Mouse (Mus musculus) liver, postnatal 0 days (tissue): ENCODE measurements around the gene Atox1. TPM values are rescaled to one million over a fixed set of nuclear protein-coding genes. Genes with fewer than 3 reads are reported as not detected.

Source experiments
- ATAC-seq: fragments of 200-750 bp; cut with Nextera tagmentation; 2 replicates; pipeline ENCODE4 v1.8.0; 2017; ENCODE audit warnings: mild to moderate bottlenecking, moderate library complexity
- DNase-seq: peaks from one replicate; pipeline ENCODE4 v3.0.0-alpha.2; 2016
- H3K27ac ChIP-seq: fragments of 300-500 bp; sonication (generic); 2 replicates; pipeline ENCODE4 v1.5.1; 2014; ENCODE audit warnings: antibody characterized with exemption, moderate library complexity, mild to moderate bottlenecking, low read depth
- H3K27me3 ChIP-seq: fragments of 300-500 bp; sonication (generic); 2 replicates; pipeline ENCODE4 v1.6.1; 2014; ENCODE audit warnings: low read length, control low read depth, mixed read lengths; ENCODE audit not compliant: insufficient read depth
- H3K36me3 ChIP-seq: fragments of 300-500 bp; sonication (generic); replicated peaks from 2 replicates; pipeline ENCODE4 v1.6.1; 2014; ENCODE audit warnings: mild to moderate bottlenecking, control low read depth, low read length, moderate library complexity, mixed read lengths; ENCODE audit not compliant: insufficient read depth
- H3K4me1 ChIP-seq: fragments of 300-500 bp; sonication (generic); 2 replicates; pipeline ENCODE4 v1.6.1; 2014; ENCODE audit warnings: antibody characterized with exemption, mild to moderate bottlenecking, control low read depth; ENCODE audit not compliant: insufficient read depth
- H3K4me2 ChIP-seq: fragments of 300-500 bp; sonication (generic); 2 replicates; pipeline ENCODE4 v1.6.1; 2014; ENCODE audit warnings: low read depth, mild to moderate bottlenecking, low read length, moderate library complexity, mixed read lengths
- H3K4me3 ChIP-seq: fragments of 300-500 bp; sonication (generic); 2 replicates; pipeline ENCODE4 v1.5.1; 2014; ENCODE audit warnings: low read depth, low read length
- H3K9ac ChIP-seq: fragments of 300-500 bp; sonication (generic); replicated peaks from 2 replicates; pipeline ENCODE4 v1.6.1; 2014; ENCODE audit warnings: mild to moderate bottlenecking, moderate library complexity
- H3K9me3 ChIP-seq: fragments of 300-500 bp; sonication (generic); 2 replicates; pipeline ENCODE4 v1.6.1; 2016; ENCODE audit warnings: mild to moderate bottlenecking, control low read depth, low read length, mixed read lengths
- CTCF ChIP-seq: sonication (generic); IDR thresholded peaks from 2 replicates; pipeline ENCODE4 v1.5.1; 2016; ENCODE audit warnings: antibody characterized with exemption, low read depth
- EP300 ChIP-seq: IDR thresholded peaks from 2 replicates; pipeline ENCODE4 v1.6.1; 2016; ENCODE audit warnings: antibody characterized with exemption, low read depth, mild to moderate bottlenecking
- WGBS: fragments of 180-500 bp; shearing (Covaris S2); extraction: QIAGEN DNeasy Blood & Tissue Kit; methylation state at CpG from one replicate; pipeline ENCODE4 v1.1.7; 2014; ENCODE audit not compliant: insufficient replicate concordance; 5-methylcytosine and 5-hydroxymethylcytosine counted together
- polyA plus RNA-seq: library from polyadenylated mRNA; unstranded; fragments of >200 nt; fragmentation: Nextera tagmentation; extraction: Ambion mirVana; gene quantifications from 2 replicates; pipeline ENCODE4 v1.2.1, GENCODE M21; 2015

Atox1 gene
- polyA plus RNA-seq, 1 experiment from 2014 or later: 271 TPM

GRCm38 (mm10) chr11:55485443-55485842, 24.4 kb upstream of the Atox1 start:
- Histone ChIP-seq H3K9me3 (no peaks in the 10 kb centered on the region), H3K9ac (no peak overlapping the region), H3K4me3 (no peak overlapping the region), H3K4me2 (no peak overlapping the region), H3K36me3 (peaks cover 46% of the 10 kb centered on the region), H3K27ac (no peak overlapping the region), H3K4me1 (no peaks in the 10 kb centered on the region), H3K27me3 (no peaks in the 10 kb centered on the region)
- TF ChIP-seq EP300: no peak
- no peak for TF ChIP-seq CTCF
- no peak for ATAC-seq
- 93% methylated on average over 7 of the region's 7 CpGs for WGBS
- no peak for DNase-seq

- H3K4me2 ChIP-seq: 0 out of 2 replicates have a peak overlapping the region, but pooled peaks have one; percentile 14
- no peak for DNase-seq
- WGBS: 37% methylated on average over 3 of the region's 3 CpGs
- no peak for TF ChIP-seq CTCF
- H3K9ac ChIP-seq: no peak overlapping the region
- ATAC-seq: no peak
- no peaks in the 10 kb centered on the region for H3K9me3 ChIP-seq
- peaks cover 2% of the 10 kb centered on the region; the same call in 1 of the 2 replicates for H3K36me3 ChIP-seq
- peaks cover 27% of the 10 kb centered on the region for H3K4me1 ChIP-seq
- H3K27ac ChIP-seq: no peak overlapping the region
- H3K4me3 ChIP-seq: no peak overlapping the region
- no peaks in the 10 kb centered on the region for H3K27me3 ChIP-seq
Measured at GRCm38 (mm10) chr11:55473219-55473618, 12.2 kb upstream of the Atox1 start.

GRCm38 (mm10) chr11:55471467-55471866, 10.4 kb upstream of the Atox1 start:
- Histone ChIP-seq H3K4me2 (peak overlapping the region; percentile 94), H3K27ac (no peak overlapping the region), H3K4me3 (peak overlapping the region; percentile 81; the same call in 1 of the 2 replicates), H3K9me3 (no peaks in the 10 kb centered on the region), H3K27me3 (no peaks in the 10 kb centered on the region), H3K36me3 (peaks cover 2% of the 10 kb centered on the region; the same call in 1 of the 2 replicates), H3K9ac (peak overlapping the region; percentile 81), H3K4me1 (peaks cover 30% of the 10 kb centered on the region)
- ATAC-seq: no peak
- TF ChIP-seq EP300 (no peak), CTCF (no peak)
- WGBS: 64% methylated on average over 7 of the region's 7 CpGs
- DNase-seq: no peak

- DNase-seq (no peak), ATAC-seq (no peak)
- H3K9me3 ChIP-seq: no peaks in the 10 kb centered on the region
- H3K4me1 ChIP-seq: peaks cover 29% of the 10 kb centered on the region
- peak overlapping the region; percentile 94 for H3K4me2 ChIP-seq
- peak overlapping the region; percentile 81 for H3K9ac ChIP-seq
- H3K27ac ChIP-seq: no peak overlapping the region
- H3K27me3 ChIP-seq: no peaks in the 10 kb centered on the region
- 15% methylated on average over 8 of the region's 8 CpGs for WGBS
- TF ChIP-seq CTCF (no peak), EP300 (no peak)
- peak overlapping the region; percentile 81 for H3K4me3 ChIP-seq
- H3K36me3 ChIP-seq: no peaks in the 10 kb centered on the region; the same call in 1 of the 2 replicates
Measured at GRCm38 (mm10) chr11:55470761-55471160, 9.7 kb upstream of the Atox1 start.

GRCm38 (mm10) chr11:55469923-55470691, 9.1 kb upstream of the Atox1 start:
- TF ChIP-seq EP300 (no peak), CTCF (no peak)
- DNase-seq: peak; percentile 40
- Histone ChIP-seq H3K9me3 (no peaks in the 10 kb centered on the region), H3K4me2 (peak overlapping the region; percentile 94), H3K9ac (peak overlapping the region; percentile 81), H3K36me3 (no peaks in the 10 kb centered on the region), H3K4me1 (peaks cover 31% of the 10 kb centered on the region), H3K27me3 (no peaks in the 10 kb centered on the region), H3K27ac (peak overlapping the region; percentile 81), H3K4me3 (peak overlapping the region; percentile 81)
- no peak for ATAC-seq
- 1% methylated on average over 46 of the region's 46 CpGs for WGBS

GRCm38 (mm10) chr11:55469048-55469843, 8.2 kb upstream of the Atox1 start, which contains the start of gene G3bp1:
G3bp1 (plus strand) TSS chr11:55469685.
- Histone ChIP-seq H3K27ac (peak within 1 kb of the TSS; percentile 99), H3K9ac (peak within 1 kb of the TSS; percentile 81), H3K27me3 (no peaks in the 10 kb centered on the region), H3K36me3 (no peaks in the 10 kb centered on the region), H3K4me3 (peak within 1 kb of the TSS; percentile 81), H3K4me2 (peak within 1 kb of the TSS; percentile 94), H3K4me1 (peaks cover 29% of the 10 kb centered on the region), H3K9me3 (no peaks in the 10 kb centered on the region)
- 2% methylated on average over 56 of the region's 57 CpGs for WGBS
- TF ChIP-seq EP300: peak; percentile 54
- peak; percentile 79 for TF ChIP-seq CTCF
- DNase-seq: peak; percentile 97
- peak; percentile 92 for ATAC-seq
